In genomic region chr13:15758835-15759632, GRCm38 (mm10) we compare ENCODE assay signal across 8 mouse cellular contexts.
DNase-seq lines count a peak whose midpoint lies in the region; ATAC-seq lines count a peak whose summit lies in the region.

No protein-coding gene starts in this region.

- peak overlapping the region; percentile 89 for H3K4me3 ChIP-seq in megakaryocyte, embryonic 14.5 days (replicated peaks)

- ATAC-seq in inflammation-experienced regulatory T-cells, adult 6 months: peak; percentile 46

- H3K9me3 ChIP-seq in megakaryocyte, embryonic 14.5 days: no peaks in the 10 kb centered on the region

- peaks cover 16% of the 10 kb centered on the region for H3K4me1 ChIP-seq in megakaryocyte, embryonic 14.5 days

- DNase-seq in adrenal gland, adult 8-10 months: peak; percentile 34
- DNase-seq in embryo, embryonic 10.5 days (ENCODE audit: low spot score): peak; percentile 88
- peak; percentile 70 for DNase-seq in gastrocnemius, postnatal 25 days
- DNase-seq in left cerebral cortex, adult 9 months (ENCODE audit: low spot score in 2 of 2): peak; percentile 59 to 93
- DNase-seq in right cerebral cortex, adult 2 months (ENCODE audit: low spot score in 2 of 2): peak; percentile 93 to 94
- peak; percentile 55 for DNase-seq in yolk sac, embryonic 10.5 days (ENCODE audit: low spot score)

- H3K27me3 ChIP-seq in megakaryocyte, embryonic 14.5 days (replicated peaks): peaks cover 6% of the 10 kb centered on the region

- H3K36me3 ChIP-seq in megakaryocyte, embryonic 14.5 days (replicated peaks; ENCODE audit: low read length): no peaks in the 10 kb centered on the region

Comparison
In these comparisons a context has a peak if more than half of its experiments do, and no peak if none do; other contexts are left out.
1. Peak in every context shown above with its lines: DNase-seq, ATAC-seq and H3K4me3 ChIP-seq.
2. DNase-seq: peak in every context shown above with its lines; median percentile 94 in right cerebral cortex, adult 2 months; 88 in embryo, embryonic 10.5 days; 76 in left cerebral cortex, adult 9 months; 70 in gastrocnemius, postnatal 25 days; 55 in yolk sac, embryonic 10.5 days; 34 in adrenal gland, adult 8-10 months.